Mouse (Mus musculus) embryonic facial prominence, embryonic 11.5 days (tissue): ENCODE results near the gene Aldh5a1. TPM values are rescaled to one million over a fixed set of nuclear protein-coding genes. Genes with fewer than 3 reads are reported as not detected.

Experiments used
- ATAC-seq: fragments of 200-750 bp; cut with Nextera tagmentation; replicated peaks from 2 replicates; pipeline ENCODE4 v1.8.0; 2017; ENCODE audit warnings: low read depth; ENCODE audit not compliant: insufficient number of reproducible peaks, low FRiP score, low TSS enrichment
- DNase-seq: peaks from one replicate; pipeline ENCODE4 v3.0.0-alpha.2; 2015; ENCODE audit warnings: low spot score
- H3K27ac ChIP-seq: fragments of 300-500 bp; sonication (generic); replicated peaks from 2 replicates; pipeline ENCODE4 v1.5.1; 2014; ENCODE audit warnings: mild to moderate bottlenecking, low read depth, low read length, control low read depth
- H3K27me3 ChIP-seq: fragments of 300-500 bp; sonication (generic); 2 replicates; pipeline ENCODE4 v1.6.1; 2014; ENCODE audit warnings: mild to moderate bottlenecking, low read length, moderate library complexity, mixed read lengths; ENCODE audit not compliant: control insufficient read depth, insufficient read depth
- H3K36me3 ChIP-seq: fragments of 300-500 bp; sonication (generic); replicated peaks from 2 replicates; pipeline ENCODE4 v1.6.1; 2014; ENCODE audit warnings: low read depth, mild to moderate bottlenecking, low read length, moderate library complexity, mixed read lengths; ENCODE audit not compliant: control insufficient read depth, insufficient read depth
- H3K4me1 ChIP-seq: fragments of 300-500 bp; sonication (generic); 2 replicates; pipeline ENCODE4 v1.6.1; 2014; ENCODE audit warnings: low read length, mixed read lengths; ENCODE audit not compliant: control insufficient read depth, insufficient read depth
- H3K4me2 ChIP-seq: fragments of 300-500 bp; sonication (generic); 2 replicates; pipeline ENCODE4 v1.6.1; 2014; ENCODE audit warnings: low read depth, mild to moderate bottlenecking, control low read depth, low read length, moderate library complexity
- H3K4me3 ChIP-seq: fragments of 300-500 bp; sonication (generic); 2 replicates; pipeline ENCODE4 v1.5.1; 2014; ENCODE audit warnings: low read depth, low read length, control low read depth
- H3K9ac ChIP-seq: fragments of 300-500 bp; sonication (generic); replicated peaks from 2 replicates; pipeline ENCODE4 v1.6.1; 2014; ENCODE audit warnings: mild to moderate bottlenecking, control low read depth, low read length
- H3K9me3 ChIP-seq: fragments of 300-500 bp; sonication (generic); replicated peaks from 2 replicates; pipeline ENCODE4 v1.6.1; 2016; ENCODE audit warnings: mild to moderate bottlenecking, low read length, inconsistent platforms, mixed read lengths; ENCODE audit not compliant: control insufficient read depth
- WGBS: fragments of 180-500 bp; shearing (Covaris S2); extraction: QIAGEN DNeasy Blood & Tissue Kit; methylation state at CpG from one replicate; pipeline ENCODE4 v1.1.7; 2014; 5-methylcytosine and 5-hydroxymethylcytosine counted together
- polyA plus RNA-seq: library from polyadenylated mRNA; unstranded; fragments of >200 nt; fragmentation: Nextera tagmentation; extraction: Ambion mirVana; gene quantifications from 2 replicates; pipeline ENCODE4 v1.2.1, GENCODE M21; 2014

The Aldh5a1 gene
- polyA plus RNA-seq, 1 experiment from 2014 or later, result 7.5 TPM

DNA sequence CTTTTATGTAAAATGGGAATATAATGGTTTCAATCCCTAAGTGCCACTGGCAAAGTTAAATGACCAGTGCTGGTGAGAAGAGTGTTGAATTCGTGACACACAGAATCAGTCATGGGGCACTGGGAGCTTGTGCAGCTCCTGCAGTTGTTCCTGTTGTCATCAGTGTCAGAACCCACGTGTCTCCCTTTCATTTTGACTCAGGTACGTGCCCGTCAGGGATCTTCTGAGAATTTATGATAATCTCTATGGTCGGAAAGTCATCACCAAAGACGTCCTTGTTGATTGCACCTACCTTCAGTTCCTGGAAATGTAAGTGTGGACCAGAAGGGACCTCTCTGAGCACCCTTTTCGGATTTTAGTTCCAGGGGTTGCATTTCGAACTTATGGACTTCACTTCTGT, 24.7 kb upstream of the Aldh5a1 start:
- 85% methylated on average over 8 of the region's 8 CpGs for whole genome bisulfite sequencing

GRCm38 (mm10) chr13:24960084-24960483, 22.6 kb upstream of the Aldh5a1 start:
- 77% methylated on average over 3 of the region's 3 CpGs for WGBS
- DNase-seq, result no peak
- no peak overlapping the region for H3K4me3 ChIP-seq

More for the DNA sequence above, 24.7 kb upstream of the Aldh5a1 start:
- Histone ChIP-seq H3K27me3 (no peaks in the 10 kb centered on the region), H3K9ac (no peak overlapping the region), H3K4me3 (no peak overlapping the region), H3K9me3 (no peaks in the 10 kb centered on the region), H3K27ac (no peak overlapping the region), H3K4me1 (no peaks in the 10 kb centered on the region), H3K36me3 (no peaks in the 10 kb centered on the region), H3K4me2 (no peak overlapping the region)
- DNase-seq (no peak), ATAC-seq (no peak)

GRCm38 (mm10) chr13:24958671-24959070, 21.2 kb upstream of the Aldh5a1 start:
- Histone ChIP-seq H3K9ac (no peak overlapping the region), H3K27ac (no peak overlapping the region), H3K36me3 (no peaks in the 10 kb centered on the region), H3K9me3 (no peaks in the 10 kb centered on the region), H3K4me3 (no peak overlapping the region), H3K4me1 (no peaks in the 10 kb centered on the region), H3K4me2 (no peak overlapping the region), H3K27me3 (no peaks in the 10 kb centered on the region)
- ATAC-seq (no peak), DNase-seq (no peak)
- WGBS, result 91% methylated on average over 11 of the region's 11 CpGs

More at GRCm38 (mm10) chr13:24960084-24960483, 22.6 kb upstream of the Aldh5a1 start:
- no peaks in the 10 kb centered on the region for H3K36me3 ChIP-seq
- no peak overlapping the region for H3K9ac ChIP-seq
- no peaks in the 10 kb centered on the region for H3K9me3 ChIP-seq
- no peak overlapping the region for H3K27ac ChIP-seq
- H3K27me3 ChIP-seq, result no peaks in the 10 kb centered on the region
- H3K4me2 ChIP-seq, result no peak overlapping the region
- no peak for ATAC-seq
- H3K4me1 ChIP-seq, result no peaks in the 10 kb centered on the region

- H3K9ac ChIP-seq, result no peak overlapping the region
- no peaks in the 10 kb centered on the region for H3K4me1 ChIP-seq
- H3K4me3 ChIP-seq, result no peak overlapping the region
- H3K36me3 ChIP-seq, result no peaks in the 10 kb centered on the region
- WGBS, result 12% methylated on average over 10 of the region's 10 CpGs
- H3K4me2 ChIP-seq, result no peak overlapping the region
- ATAC-seq (no peak), DNase-seq (peak; percentile 52)
- H3K27me3 ChIP-seq, result no peaks in the 10 kb centered on the region
- no peak overlapping the region for H3K27ac ChIP-seq
- no peaks in the 10 kb centered on the region for H3K9me3 ChIP-seq
These were observed 18.0 kb upstream of the Aldh5a1 start for GRCm38 (mm10) chr13:24955500-24955899.

DNA sequence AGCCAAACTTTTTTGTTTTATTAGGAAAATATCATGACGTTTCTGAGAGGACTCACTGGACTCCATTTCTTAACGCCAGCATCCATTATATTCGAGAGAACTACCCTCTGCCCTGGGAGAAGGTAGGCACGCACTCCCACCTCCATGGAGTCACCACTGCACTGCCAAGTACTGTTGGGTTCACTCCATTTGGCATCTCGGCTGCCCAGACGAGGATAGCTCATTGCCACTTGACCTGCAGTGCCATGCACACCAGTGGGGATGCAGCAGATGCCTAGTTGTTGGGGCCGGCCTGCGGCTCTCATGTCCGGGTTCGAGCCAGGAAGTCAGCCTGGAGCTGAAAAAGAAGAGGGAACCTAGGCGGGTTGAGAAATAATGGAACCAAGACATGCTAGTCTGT, 17.6 kb upstream of the Aldh5a1 start:
- ATAC-seq (no peak), DNase-seq (no peak)
- Histone ChIP-seq H3K27me3 (no peaks in the 10 kb centered on the region), H3K9me3 (no peaks in the 10 kb centered on the region), H3K27ac (no peak overlapping the region), H3K4me2 (no peak overlapping the region), H3K4me1 (no peaks in the 10 kb centered on the region), H3K9ac (no peak overlapping the region), H3K4me3 (no peak overlapping the region), H3K36me3 (no peaks in the 10 kb centered on the region)
- WGBS, result 42% methylated on average over 11 of the region's 11 CpGs

DNA sequence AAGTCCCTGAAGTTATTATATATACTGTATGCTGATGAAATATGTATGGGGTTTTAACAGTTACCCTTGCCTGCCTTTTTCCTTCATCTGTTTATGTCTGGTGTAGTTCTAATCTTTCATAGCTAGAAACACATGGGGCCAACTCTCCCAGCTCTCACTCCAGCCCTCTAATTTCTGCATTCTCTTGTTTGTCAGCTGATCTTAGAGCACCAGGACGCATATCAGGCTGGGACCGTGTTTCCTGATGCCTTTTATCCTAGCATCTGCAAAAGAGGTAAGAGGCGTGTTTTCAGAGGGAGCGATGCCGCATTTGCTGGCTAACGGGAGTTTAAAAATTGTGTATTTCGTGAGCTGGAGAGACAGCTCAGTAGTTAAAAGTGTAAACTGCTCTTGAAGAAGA, 15.2 kb upstream of the Aldh5a1 start:
- Histone ChIP-seq H3K9ac (no peak overlapping the region), H3K36me3 (no peaks in the 10 kb centered on the region), H3K9me3 (no peaks in the 10 kb centered on the region), H3K4me3 (no peak overlapping the region), H3K27me3 (no peaks in the 10 kb centered on the region), H3K27ac (no peak overlapping the region), H3K4me2 (no peak overlapping the region), H3K4me1 (no peaks in the 10 kb centered on the region)
- DNase-seq (no peak), ATAC-seq (no peak)
- WGBS, result 82% methylated on average over 7 of the region's 7 CpGs

DNA sequence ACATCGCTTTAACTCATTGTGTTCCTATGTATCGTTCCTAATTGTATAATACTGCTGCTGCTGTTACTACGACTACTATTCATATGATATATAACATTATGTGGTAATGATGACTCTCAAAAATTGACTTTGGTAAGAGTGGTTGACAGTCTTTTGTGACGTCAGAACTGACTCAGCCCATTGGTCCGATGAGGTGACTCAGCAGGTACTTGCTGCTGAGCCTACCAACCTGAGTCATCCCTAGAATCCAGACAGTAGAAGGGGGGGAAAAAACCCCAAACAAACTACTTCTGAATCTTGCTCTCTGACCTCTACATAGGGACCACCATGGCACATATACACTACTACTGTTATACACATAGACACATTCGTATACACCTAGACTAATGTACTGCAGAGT, 11.4 kb upstream of the Aldh5a1 start:
- Histone ChIP-seq H3K27me3 (no peaks in the 10 kb centered on the region), H3K36me3 (no peaks in the 10 kb centered on the region), H3K4me1 (no peaks in the 10 kb centered on the region), H3K9ac (no peak overlapping the region), H3K4me2 (no peak overlapping the region), H3K27ac (no peak overlapping the region), H3K9me3 (no peaks in the 10 kb centered on the region), H3K4me3 (no peak overlapping the region)
- DNase-seq (no peak), ATAC-seq (no peak)
- 89% methylated on average over 6 of the region's 6 CpGs for WGBS

DNA sequence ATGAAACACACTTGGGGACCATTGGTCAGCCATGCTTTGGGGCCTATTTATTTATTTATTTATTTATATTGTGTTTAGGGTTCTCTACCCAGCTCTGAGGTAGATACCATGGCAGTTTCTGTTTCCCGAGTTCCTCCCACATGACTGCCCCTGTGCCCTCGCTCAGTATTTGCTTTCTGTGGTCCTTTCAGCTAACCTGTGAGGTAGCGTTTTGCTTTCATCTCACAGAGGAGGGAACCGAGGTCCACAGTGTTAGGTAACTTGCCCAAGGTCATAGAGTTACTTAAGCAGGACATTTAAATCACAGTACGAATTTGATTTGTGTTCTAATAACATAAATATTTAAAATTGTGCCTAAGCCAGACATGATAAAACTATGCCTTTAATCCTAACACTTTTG, 9.7 kb upstream of the Aldh5a1 start:
- ATAC-seq, result no peak
- H3K9ac ChIP-seq, result no peak overlapping the region
- no peaks in the 10 kb centered on the region for H3K36me3 ChIP-seq
- 85% methylated on average over 5 of the region's 5 CpGs for WGBS
- H3K9me3 ChIP-seq, result no peaks in the 10 kb centered on the region
- DNase-seq, result no peak
- no peaks in the 10 kb centered on the region for H3K4me1 ChIP-seq
- no peak overlapping the region for H3K4me2 ChIP-seq
- H3K27ac ChIP-seq, result no peak overlapping the region
- H3K27me3 ChIP-seq, result no peaks in the 10 kb centered on the region
- H3K4me3 ChIP-seq, result no peak overlapping the region
